Mouse (Mus musculus): ENCODE measurements at regions not wholly inside any gene's neighbourhood (a gene's known extent, or its start where the extent isn't known, plus 50 kb on each side); places are given as distances from the start of the nearest gene placed in this dataset.
"Not testable (repeated sequence)": the region's sequence is repeated elsewhere in the genome, so short reads cannot be mapped to it uniquely, and the experiment has no call there.

- no peaks in the 10 kb centered on the region for H3K27me3 ChIP-seq
- no peaks in the 10 kb centered on the region for H3K9me3 ChIP-seq
- no peak for ATAC-seq (ENCODE audit: insufficient number of reproducible peaks, insufficient read depth, low FRiP score, low TSS enrichment, low read depth)
- H3K4me3 ChIP-seq: no peak overlapping the region
- H3K9ac ChIP-seq: no peak overlapping the region
- 79% methylated on average over 1 of the region's 1 CpGs for WGBS
- H3K27ac ChIP-seq: no peak overlapping the region
- no peak overlapping the region for H3K4me2 ChIP-seq
- no peaks in the 10 kb centered on the region for H3K36me3 ChIP-seq
- H3K4me1 ChIP-seq: 0 out of 2 replicates have a peak, but pooled peaks cover 3% of the 10 kb centered on the region
Observed at GRCm38 (mm10) chr1:12577978-12578377, 1164.1 kb downstream of the A830018L16Rik start.

- WGBS: 73% methylated on average over 3 of the region's 3 CpGs
- Histone ChIP-seq H3K27me3 (no peaks in the 10 kb centered on the region), H3K9ac (no peak overlapping the region), H3K4me3 (no peak overlapping the region), H3K9me3 (no peaks in the 10 kb centered on the region), H3K27ac (no peak overlapping the region), H3K36me3 (no peaks in the 10 kb centered on the region), H3K4me2 (no peak overlapping the region), H3K4me1 (no peaks in the 10 kb centered on the region)
- no peak for ATAC-seq (ENCODE audit: insufficient number of reproducible peaks, insufficient read depth, low FRiP score, low TSS enrichment, low read depth)
Observed at GRCm38 (mm10) chr1:12583012-12583411, 1169.1 kb downstream of the A830018L16Rik start.

GRCm38 (mm10) chr1:12586981-12587380, 1173.1 kb downstream of the A830018L16Rik start:
- not testable (repeated sequence) for H3K4me3 ChIP-seq; H3K4me1 ChIP-seq; H3K4me2 ChIP-seq; ATAC-seq (ENCODE audit: insufficient number of reproducible peaks, insufficient read depth, low FRiP score, low TSS enrichment, low read depth); H3K9me3 ChIP-seq; H3K9ac ChIP-seq; H3K36me3 ChIP-seq; H3K27me3 ChIP-seq; H3K27ac ChIP-seq
- 93% methylated on average over 6 of the region's 6 CpGs for WGBS

GRCm38 (mm10) chr1:12612102-12612501, 1198.2 kb downstream of the A830018L16Rik start:
- no peak overlapping the region for H3K27ac ChIP-seq
- H3K4me2 ChIP-seq: no peak overlapping the region
- WGBS: 87% methylated on average over 4 of the region's 4 CpGs
- no peaks in the 10 kb centered on the region for H3K27me3 ChIP-seq
- H3K9me3 ChIP-seq: no peaks in the 10 kb centered on the region
- H3K36me3 ChIP-seq: no peaks in the 10 kb centered on the region
- H3K4me3 ChIP-seq: no peak overlapping the region
- peaks cover 5% of the 10 kb centered on the region; the same call in 1 of the 2 replicates for H3K4me1 ChIP-seq
- no peak overlapping the region for H3K9ac ChIP-seq
- ATAC-seq (ENCODE audit: insufficient number of reproducible peaks, insufficient read depth, low FRiP score, low TSS enrichment, low read depth): no peak

- H3K4me3 ChIP-seq: no peak overlapping the region
- no peak overlapping the region for H3K4me2 ChIP-seq
- H3K9me3 ChIP-seq: no peaks in the 10 kb centered on the region
- H3K27me3 ChIP-seq: no peaks in the 10 kb centered on the region
- no peaks in the 10 kb centered on the region for H3K36me3 ChIP-seq
- H3K27ac ChIP-seq: no peak overlapping the region
- peaks cover 5% of the 10 kb centered on the region; the same call in 1 of the 2 replicates for H3K4me1 ChIP-seq
- WGBS: 36% methylated on average over 3 of the region's 3 CpGs
- H3K9ac ChIP-seq: no peak overlapping the region
- ATAC-seq (ENCODE audit: insufficient number of reproducible peaks, insufficient read depth, low FRiP score, low TSS enrichment, low read depth): no peak
Observed at GRCm38 (mm10) chr1:12615303-12615702, 1201.4 kb downstream of the A830018L16Rik start.

GRCm38 (mm10) chr1:12615733-12616481, 1202.0 kb downstream of the A830018L16Rik start:
- Histone ChIP-seq H3K4me2 (no peak overlapping the region), H3K4me1 (peaks cover 5% of the 10 kb centered on the region; the same call in 1 of the 2 replicates), H3K4me3 (no peak overlapping the region), H3K27me3 (no peaks in the 10 kb centered on the region), H3K9ac (no peak overlapping the region), H3K27ac (no peak overlapping the region), H3K36me3 (no peaks in the 10 kb centered on the region), H3K9me3 (no peaks in the 10 kb centered on the region)
- ATAC-seq (ENCODE audit: insufficient number of reproducible peaks, insufficient read depth, low FRiP score, low TSS enrichment, low read depth): no peak
- 72% methylated on average over 10 of the region's 10 CpGs for WGBS

- Histone ChIP-seq H3K4me1 (peaks cover 1% of the 10 kb centered on the region; the same call in 1 of the 2 replicates), H3K9me3 (no peaks in the 10 kb centered on the region), H3K9ac (no peak overlapping the region), H3K27ac (no peak overlapping the region), H3K4me3 (no peak overlapping the region), H3K4me2 (no peak overlapping the region), H3K27me3 (no peaks in the 10 kb centered on the region), H3K36me3 (no peaks in the 10 kb centered on the region)
- WGBS: 75% methylated on average over 2 of the region's 2 CpGs
- no peak for ATAC-seq (ENCODE audit: insufficient number of reproducible peaks, insufficient read depth, low FRiP score, low TSS enrichment, low read depth)
Observed at GRCm38 (mm10) chr1:12619981-12620380, 1206.1 kb downstream of the A830018L16Rik start.

- Histone ChIP-seq H3K9me3 (no peaks in the 10 kb centered on the region), H3K4me3 (no peak overlapping the region), H3K4me1 (no peaks in the 10 kb centered on the region), H3K27me3 (no peaks in the 10 kb centered on the region), H3K4me2 (no peak overlapping the region), H3K27ac (no peak overlapping the region), H3K9ac (no peak overlapping the region), H3K36me3 (no peaks in the 10 kb centered on the region)
- no peak for ATAC-seq (ENCODE audit: insufficient number of reproducible peaks, insufficient read depth, low FRiP score, low TSS enrichment, low read depth)
- WGBS: 79% methylated on average over 6 of the region's 6 CpGs
Observed at GRCm38 (mm10) chr1:12620825-12621224, 1206.9 kb downstream of the A830018L16Rik start.

- no peak for ATAC-seq (ENCODE audit: insufficient number of reproducible peaks, insufficient read depth, low FRiP score, low TSS enrichment, low read depth)
- no peaks in the 10 kb centered on the region for H3K36me3 ChIP-seq
- no peak overlapping the region for H3K4me3 ChIP-seq
- H3K4me2 ChIP-seq: no peak overlapping the region
- H3K9me3 ChIP-seq: no peaks in the 10 kb centered on the region
- 92% methylated on average over 4 of the region's 4 CpGs for WGBS
- no peaks in the 10 kb centered on the region for H3K27me3 ChIP-seq
- H3K27ac ChIP-seq: no peak overlapping the region
- no peak overlapping the region for H3K9ac ChIP-seq
- H3K4me1 ChIP-seq: no peaks in the 10 kb centered on the region
Observed at GRCm38 (mm10) chr1:12623158-12623557, 1209.3 kb downstream of the A830018L16Rik start.

- H3K9me3 ChIP-seq: no peaks in the 10 kb centered on the region
- WGBS: 84% methylated on average over 3 of the region's 3 CpGs
- no peak overlapping the region for H3K4me3 ChIP-seq
- ATAC-seq (ENCODE audit: insufficient number of reproducible peaks, insufficient read depth, low FRiP score, low TSS enrichment, low read depth): no peak
- no peaks in the 10 kb centered on the region for H3K36me3 ChIP-seq
- H3K27me3 ChIP-seq: no peaks in the 10 kb centered on the region
- no peaks in the 10 kb centered on the region for H3K4me1 ChIP-seq
- no peak overlapping the region for H3K9ac ChIP-seq
- H3K4me2 ChIP-seq: no peak overlapping the region
- H3K27ac ChIP-seq: no peak overlapping the region
Observed at GRCm38 (mm10) chr1:12633049-12633448, 1219.1 kb downstream of the A830018L16Rik start.

GRCm38 (mm10) chr1:12636326-12637147, 1222.6 kb downstream of the A830018L16Rik start:
- H3K27ac ChIP-seq: no peak overlapping the region
- WGBS: 42% methylated on average over 9 of the region's 9 CpGs
- H3K9me3 ChIP-seq: no peaks in the 10 kb centered on the region
- no peak overlapping the region for H3K4me3 ChIP-seq
- H3K9ac ChIP-seq: no peak overlapping the region
- H3K4me1 ChIP-seq: no peaks in the 10 kb centered on the region
- H3K27me3 ChIP-seq: no peaks in the 10 kb centered on the region
- no peaks in the 10 kb centered on the region for H3K36me3 ChIP-seq
- H3K4me2 ChIP-seq: no peak overlapping the region
- no peak for ATAC-seq (ENCODE audit: insufficient number of reproducible peaks, insufficient read depth, low FRiP score, low TSS enrichment, low read depth)

- H3K4me3 ChIP-seq: no peak overlapping the region
- no peak overlapping the region for H3K4me2 ChIP-seq
- 70% methylated on average over 4 of the region's 4 CpGs for WGBS
- no peaks in the 10 kb centered on the region for H3K9me3 ChIP-seq
- H3K27ac ChIP-seq: no peak overlapping the region
- H3K9ac ChIP-seq: no peak overlapping the region
- ATAC-seq (ENCODE audit: insufficient number of reproducible peaks, insufficient read depth, low FRiP score, low TSS enrichment, low read depth): no peak
- no peaks in the 10 kb centered on the region for H3K27me3 ChIP-seq
- no peaks in the 10 kb centered on the region for H3K4me1 ChIP-seq
- H3K36me3 ChIP-seq: no peaks in the 10 kb centered on the region
Observed at GRCm38 (mm10) chr1:12640983-12641382, 1227.1 kb downstream of the A830018L16Rik start.

Data from embryonic facial prominence, embryonic 13.5 days (tissue).